In genomic region chr17:35812736-35813135, GRCm38 (mm10) we compare ENCODE assay signal across 9 mouse cellular contexts. TPM values are rescaled to one million over a fixed set of nuclear protein-coding genes. Genes with fewer than 3 reads are reported as not detected.
A peak's percentile ranks its signal among the peaks of the same experiment; 100 is the strongest.
DNase-seq lines count a peak whose midpoint lies in the region; ATAC-seq and TF ChIP-seq lines count a peak whose summit lies in the region.
"Had no signal": no experiment of that assay in that cellular context is flagged by ENCODE, and none has a peak within 500 bp of the region (broad histone marks: within the 10 kb centered on the region; RNA-seq: fewer than 3 reads in every experiment).

No protein-coding gene starts in this region.

- H3K27ac ChIP-seq in heart, adult 2 months: peak overlapping the region; percentile 94
- peak overlapping the region; percentile 59; the same call in 1 of the 2 replicates for H3K27ac ChIP-seq in layer of hippocampus, adult 2 months
- peak overlapping the region; percentile 20; the same call in 1 of the 2 replicates for H3K27ac ChIP-seq in MEL (ENCODE audit: control insufficient read depth, low read depth, low read length)
- H3K27ac ChIP-seq in limb, embryonic 15.5 days: peak overlapping the region; percentile 88

- peaks cover 37% of the 10 kb centered on the region for H3K4me1 ChIP-seq in heart, adult 2 months (ENCODE audit: control insufficient read depth, insufficient read depth, low read length)
- peaks cover 12 to 35% of the 10 kb centered on the region in 2 experiments for H3K4me1 ChIP-seq in MEL (ENCODE audit: control insufficient read depth in 1 of 2, insufficient read depth in 2 of 2, low read length in 2 of 2)
- peaks cover 60% of the 10 kb centered on the region for H3K4me1 ChIP-seq in limb, embryonic 15.5 days

- DNase-seq in heart, adult 2 months: peak; percentile 39 to 43
- no peak for DNase-seq in heart, postnatal 25 days (ENCODE audit: low spot score)
- DNase-seq in layer of hippocampus, adult 2 months (ENCODE audit: low spot score in 2 of 2): no peak
- DNase-seq in layer of hippocampus, postnatal 14 days (ENCODE audit: low spot score in 2 of 2): no peak
- no peak for DNase-seq in MEL (ENCODE audit: low read depth, low spot score)
- no peak for DNase-seq in frontal cortex, postnatal 36 days (ENCODE audit: low spot score in 2 of 2)
- no peak for DNase-seq in right cerebral cortex, postnatal 14 days
- DNase-seq: cerebellum, adult 9-11 months had no signal

- no peaks in the 10 kb centered on the region for H3K9me3 ChIP-seq in MEL (replicated peaks; ENCODE audit: insufficient read depth, low read length)
- no peaks in the 10 kb centered on the region for H3K9me3 ChIP-seq in limb, embryonic 15.5 days

- no peaks in the 10 kb centered on the region for H3K27me3 ChIP-seq in heart, adult 2 months (ENCODE audit: control insufficient read depth, insufficient read depth, low read length)
- no peaks in the 10 kb centered on the region for H3K27me3 ChIP-seq in MEL (ENCODE audit: control insufficient read depth in 1 of 2, insufficient read depth in 2 of 2, low read length in 2 of 2)
- H3K27me3 ChIP-seq in limb, embryonic 15.5 days: no peaks in the 10 kb centered on the region

- peak overlapping the region; percentile 47 for H3K9ac ChIP-seq in heart, adult 2 months (ENCODE audit: low read depth, low read length)
- H3K9ac ChIP-seq in MEL (ENCODE audit: control insufficient read depth, low read depth, low read length, poor library complexity, severe bottlenecking): no peak overlapping the region
- no peak overlapping the region for H3K9ac ChIP-seq in limb, embryonic 15.5 days

- no peak for TF ChIP-seq RAD21 in MEL (IDR thresholded peaks at IDR 0.05; ENCODE audit: low read depth, low read length)

- 31% methylated on average over 6 of the region's 6 CpGs for WGBS in heart, adult 2 months
- WGBS in limb, embryonic 15.5 days: 46% methylated on average over 6 of the region's 6 CpGs

- H3K4me3 ChIP-seq in heart, adult 2 months: no peak overlapping the region
- H3K4me3 ChIP-seq in layer of hippocampus, adult 2 months: no peak overlapping the region
- H3K4me3 ChIP-seq in MEL (ENCODE audit: control insufficient read depth in 1 of 2, insufficient read depth in 1 of 2, low read depth in 2 of 2, low read length in 2 of 2): no peak overlapping the region
- no peak overlapping the region for H3K4me3 ChIP-seq in limb, embryonic 15.5 days

- TF ChIP-seq POLR2A in heart, adult 2 months (IDR thresholded peaks at IDR 0.05; ENCODE audit: insufficient read depth, low read depth, low read length): no peak
- TF ChIP-seq POLR2A in MEL (IDR thresholded peaks at IDR 0.05; ENCODE audit: control insufficient read depth in 1 of 2, insufficient read depth in 1 of 2, low read depth in 1 of 2, low read length in 2 of 2, poor library complexity in 1 of 2): no peak

- peaks cover 11% of the 10 kb centered on the region for H3K36me3 ChIP-seq in heart, adult 2 months (ENCODE audit: control insufficient read depth, insufficient read depth, low read length)
- peaks cover 0 to 20% of the 10 kb centered on the region in 2 experiments; a peak in 2 of 4 replicates for H3K36me3 ChIP-seq in MEL (ENCODE audit: control insufficient read depth in 1 of 2, insufficient read depth in 2 of 2, low read length in 2 of 2)
- no peaks in the 10 kb centered on the region for H3K36me3 ChIP-seq in limb, embryonic 15.5 days

- intact Hi-C loops in heart, adult 2 months (cut with DNase I): no loop called here
- intact Hi-C loops in heart, postnatal 25 days (cut with DNase I): no loop called here

- no peak for TF ChIP-seq CTCF in heart, adult 2 months (IDR thresholded peaks at IDR 0.05)
- TF ChIP-seq CTCF in layer of hippocampus, adult 2 months (conservative IDR thresholded peaks at IDR 0.05): no peak
- TF ChIP-seq CTCF in MEL (IDR thresholded peaks at IDR 0.05 in 2 of 3, conservative IDR thresholded peaks at IDR 0.05 in 1 of 3; ENCODE audit: control insufficient read depth in 1 of 3, insufficient read depth in 1 of 3, low read depth in 2 of 3, low read length in 3 of 3, poor library complexity in 1 of 3, severe bottlenecking in 1 of 3): no peak

- TF ChIP-seq EP300 in heart, adult 2 months (IDR thresholded peaks at IDR 0.05; ENCODE audit: insufficient read depth, low read depth, low read length): no peak
- TF ChIP-seq EP300 in MEL (IDR thresholded peaks at IDR 0.05; ENCODE audit: low read depth in 1 of 2, low read length in 2 of 2): no peak

- H3K4me2 ChIP-seq in limb, embryonic 15.5 days: 0 out of 2 replicates have a peak overlapping the region, but pooled peaks have one; percentile 0

- ATAC-seq in limb, embryonic 15.5 days (ENCODE audit: insufficient number of reproducible peaks, low FRiP score, low TSS enrichment, low read depth): no peak

- no peaks in the 10 kb centered on the region for H3K79me2 ChIP-seq in heart, adult 2 months (replicated peaks; ENCODE audit: control insufficient read depth, insufficient read depth, low read length)
- no peaks in the 10 kb centered on the region for H3K79me2 ChIP-seq in MEL (ENCODE audit: control insufficient read depth, insufficient read depth, low read length, poor library complexity)

TF ChIP-seq in MEL, 35 proteins besides CTCF, POLR2A, EP300 and RAD21:
- TF ChIP-seq ZKSCAN1 (IDR thresholded peaks at IDR 0.05; ENCODE audit: low read depth, low read length): no peak

RNA-seq across cellular contexts. Expression of gene Ier3, which starts 8.7 kb away (rescaled TPM):
- 10 to 100 TPM; 15.6 to 37.0 TPM for total RNA-seq in heart, adult 2 months (2021)
- polyA plus RNA-seq in heart, adult 2 months (2012; rRNA removed): 30.9 and 33.1 TPM in 2 replicates
- 10 to 100 TPM; 21.7 to 39.7 TPM for total RNA-seq in heart, postnatal 25 days (2021)
- 1 to 10 TPM; 5.0 to 6.1 TPM for total RNA-seq in layer of hippocampus, adult 2 months (2021)
- total RNA-seq in layer of hippocampus, postnatal 14 days (2021): 1 to 10 TPM; 3.8 to 4.2 TPM
- total RNA-seq in MEL (2012; rRNA removed): 5.5 and 8.4 TPM in 2 replicates
- 10 to 100 TPM in 1 of 2 experiments, not detected in 1; 12.2 TPM for polyA plus RNA-seq in MEL (2012; ENCODE audit: insufficient read depth in 1 of 2, insufficient read length in 2 of 2, low read depth in 1 of 2, low replicate concordance in 2 of 2, missing spikeins in 1 of 2)
- 23.2 and 27.5 TPM in 2 replicates for polyA plus RNA-seq in limb, embryonic 15.5 days (2015; fragmentation: Nextera tagmentation; extraction: Ambion mirVana)

RNA-seq across cellular contexts. Expression of gene Flot1, which starts 10.3 kb away (rescaled TPM):
- total RNA-seq in heart, adult 2 months (2021): 100 to 1,000 TPM; 133 to 148 TPM
- 138 and 144 TPM in 2 replicates for polyA plus RNA-seq in heart, adult 2 months (2012; rRNA removed)
- total RNA-seq in heart, postnatal 25 days (2021): 100 to 1,000 TPM; 125 to 141 TPM
- 100 to 1,000 TPM; 124 to 128 TPM for total RNA-seq in layer of hippocampus, adult 2 months (2021)
- 100 to 1,000 TPM; 139 to 147 TPM for total RNA-seq in layer of hippocampus, postnatal 14 days (2021)
- 38.1 and 39.5 TPM in 2 replicates for total RNA-seq in MEL (2012; rRNA removed)
- 10 to 100 TPM in 1 of 2 experiments, not detected in 1; 64.1 TPM for polyA plus RNA-seq in MEL (2012; ENCODE audit: insufficient read depth in 1 of 2, insufficient read length in 2 of 2, low read depth in 1 of 2, low replicate concordance in 2 of 2, missing spikeins in 1 of 2)
- polyA plus RNA-seq in limb, embryonic 15.5 days (2015; fragmentation: Nextera tagmentation; extraction: Ambion mirVana): 60.2 and 70.9 TPM in 2 replicates

RNA-seq across cellular contexts. Expression of gene Tubb5, which starts 25.4 kb away (rescaled TPM):
- 10 to 100 TPM; 83.0 to 90.1 TPM for total RNA-seq in heart, adult 2 months (2021)
- 108 and 134 TPM in 2 replicates for polyA plus RNA-seq in heart, adult 2 months (2012; rRNA removed)
- total RNA-seq in heart, postnatal 25 days (2021): 100 to 1,000 TPM; 102 to 103 TPM
- total RNA-seq in layer of hippocampus, adult 2 months (2021): 100 to 1,000 TPM; 355 to 363 TPM
- 100 to 1,000 TPM; 615 to 684 TPM for total RNA-seq in layer of hippocampus, postnatal 14 days (2021)
- 1,137 and 1,211 TPM in 2 replicates for total RNA-seq in MEL (2012; rRNA removed)
- 1,000 to 10,000 TPM; 1,040 to 1,575 TPM for polyA plus RNA-seq in MEL (2012; ENCODE audit: insufficient read depth in 1 of 2, insufficient read length in 2 of 2, low read depth in 1 of 2, low replicate concordance in 2 of 2, missing spikeins in 1 of 2)
- polyA plus RNA-seq in limb, embryonic 15.5 days (2015; fragmentation: Nextera tagmentation; extraction: Ambion mirVana): 811 and 833 TPM in 2 replicates

RNA-seq across cellular contexts. Expression of gene Mdc1, which starts 28.6 kb away (rescaled TPM):
- 10 to 100 TPM; 13.2 to 13.3 TPM for total RNA-seq in heart, adult 2 months (2021)
- 4.2 and 8.3 TPM in 2 replicates for polyA plus RNA-seq in heart, adult 2 months (2012; rRNA removed)
- total RNA-seq in heart, postnatal 25 days (2021): 10 to 100 TPM; 11.8 to 14.6 TPM
- 10 to 100 TPM; 16.9 to 18.4 TPM for total RNA-seq in layer of hippocampus, adult 2 months (2021)
- total RNA-seq in layer of hippocampus, postnatal 14 days (2021): 10 to 100 TPM; 13.6 to 15.0 TPM
- 15.0 and 17.2 TPM in 2 replicates for total RNA-seq in MEL (2012; rRNA removed)
- 10 to 100 TPM; 46.6 to 77.9 TPM for polyA plus RNA-seq in MEL (2012; ENCODE audit: insufficient read depth in 1 of 2, insufficient read length in 2 of 2, low read depth in 1 of 2, low replicate concordance in 2 of 2, missing spikeins in 1 of 2)
- polyA plus RNA-seq in limb, embryonic 15.5 days (2015; fragmentation: Nextera tagmentation; extraction: Ambion mirVana): 13.0 and 15.0 TPM in 2 replicates

RNA-seq across cellular contexts. Expression of gene Nrm, which starts 48.4 kb away (rescaled TPM):
- total RNA-seq in heart, adult 2 months (2021): 1 to 10 TPM; 1.8 TPM
- polyA plus RNA-seq in heart, adult 2 months (2012; rRNA removed): 5.3 and 5.6 TPM in 2 replicates
- 1 to 10 TPM; 2.3 to 2.8 TPM for total RNA-seq in heart, postnatal 25 days (2021)
- 1 to 10 TPM; 1.7 to 1.8 TPM for total RNA-seq in layer of hippocampus, adult 2 months (2021)
- total RNA-seq in layer of hippocampus, postnatal 14 days (2021): 1 to 10 TPM; 3.9 to 4.7 TPM
- 11.1 and 13.7 TPM in 2 replicates for total RNA-seq in MEL (2012; rRNA removed)
- polyA plus RNA-seq in MEL (2012; ENCODE audit: insufficient read depth in 1 of 2, insufficient read length in 2 of 2, low read depth in 1 of 2, low replicate concordance in 2 of 2, missing spikeins in 1 of 2): 10 to 100 TPM in 1 of 2 experiments, not detected in 1; 49.9 TPM
- 55.5 and 59.0 TPM in 2 replicates for polyA plus RNA-seq in limb, embryonic 15.5 days (2015; fragmentation: Nextera tagmentation; extraction: Ambion mirVana)

Comparison
In these comparisons a context has a peak if more than half of its experiments do, and no peak if none do; other contexts are left out.
1. DNase-seq: peak in heart, adult 2 months (2 of 2); none in heart, postnatal 25 days (single experiment), layer of hippocampus, adult 2 months (0 of 2), layer of hippocampus, postnatal 14 days (0 of 2), MEL (single experiment), frontal cortex, postnatal 36 days (0 of 2) and right cerebral cortex, postnatal 14 days (single experiment).
2. H3K27ac ChIP-seq: peak in every context shown above with its lines; median percentile 94 in heart, adult 2 months; 88 in limb, embryonic 15.5 days; 59 in layer of hippocampus, adult 2 months; 20 in MEL.